Mouse (Mus musculus) G1E (cell line): ENCODE data around the gene Arcn1. TPM values are rescaled to one million over a fixed set of nuclear protein-coding genes. Genes with fewer than 3 reads are reported as not detected.

Experiments
- ATAC-seq: 2 replicates; pipeline ENCODE4 v1.8.0; 2016; ENCODE audit warnings: mild to moderate bottlenecking; ENCODE audit not compliant: insufficient number of reproducible peaks, poor library complexity, low FRiP score, severe bottlenecking; ENCODE audit errors: extremely low read depth
- DNase-seq: peaks from one replicate; pipeline ENCODE4 v3.0.0; 2012; ENCODE audit warnings: low spot score
- H3K27me3 ChIP-seq: 2 replicates; pipeline ENCODE4 v1.6.1; 2012; ENCODE audit warnings: mild to moderate bottlenecking, low read length, inconsistent platforms; ENCODE audit not compliant: insufficient read depth
- H3K36me3 ChIP-seq: replicated peaks from 2 replicates; pipeline ENCODE3; 2012; ENCODE audit warnings: mild to moderate bottlenecking, inconsistent platforms
- H3K4me1 ChIP-seq: 2 replicates; pipeline ENCODE4 v1.6.1; 2012; ENCODE audit warnings: low read depth, low read length, inconsistent platforms, mixed read lengths; ENCODE audit not compliant: insufficient read depth
- H3K4me3 ChIP-seq: 2 replicates; pipeline ENCODE4 v1.5.1; 2012; ENCODE audit warnings: low read depth, mild to moderate bottlenecking, inconsistent platforms, low read length, moderate library complexity, mixed read lengths
- H3K9me3 ChIP-seq: replicated peaks from 2 replicates; pipeline ENCODE4 v1.6.1; 2012; ENCODE audit warnings: inconsistent platforms
- CTCF ChIP-seq: IDR thresholded peaks from 2 replicates; pipeline ENCODE4 v1.5.1; 2012; ENCODE audit warnings: low read depth, low read length, inconsistent platforms, mixed read lengths
- GATA1 ChIP-seq: IDR thresholded peaks from 2 replicates; pipeline ENCODE4 v1.6.1; 2012; ENCODE audit warnings: borderline replicate concordance, low read length, inconsistent platforms, mixed read lengths
- GATA2 ChIP-seq: IDR thresholded peaks from 2 replicates; pipeline ENCODE4 v1.6.1; 2012; ENCODE audit warnings: low read depth, low read length, inconsistent platforms, borderline replicate concordance
- POLR2AphosphoS5 ChIP-seq: IDR thresholded peaks from 2 replicates; pipeline ENCODE4 v1.6.1; 2012; ENCODE audit warnings: low read depth, low read length, inconsistent platforms; ENCODE audit not compliant: insufficient replicate concordance
- TAL1 ChIP-seq: conservative IDR thresholded peaks from 2 replicates; pipeline ENCODE4 v1.6.1; 2012; ENCODE audit warnings: low read depth, low read length, inconsistent platforms, mixed read lengths
- polyA plus RNA-seq: library from polyadenylated mRNA; stranded (reverse); fragments of >175 nt; gene quantifications from 2 replicates; pipeline ENCODE4 v1.2.3, GENCODE M21; 2012
- total RNA-seq, 2 experiments: library from RNA; stranded (forward) in 1 of 2; stranded (reverse) in 1 of 2; fragments of 200-1000 nt in 1 of 2; fragments of >200 nt in 1 of 2; fragmentation: Nextera tagmentation in 1 of 2; gene quantifications; 2 replicates each; pipeline ENCODE4 v1.2.3; 2014 to 2017

Gene Arcn1
- total and polyA plus RNA-seq, 3 experiments, result 16.7 to 239 (median 134) TPM

DNA sequence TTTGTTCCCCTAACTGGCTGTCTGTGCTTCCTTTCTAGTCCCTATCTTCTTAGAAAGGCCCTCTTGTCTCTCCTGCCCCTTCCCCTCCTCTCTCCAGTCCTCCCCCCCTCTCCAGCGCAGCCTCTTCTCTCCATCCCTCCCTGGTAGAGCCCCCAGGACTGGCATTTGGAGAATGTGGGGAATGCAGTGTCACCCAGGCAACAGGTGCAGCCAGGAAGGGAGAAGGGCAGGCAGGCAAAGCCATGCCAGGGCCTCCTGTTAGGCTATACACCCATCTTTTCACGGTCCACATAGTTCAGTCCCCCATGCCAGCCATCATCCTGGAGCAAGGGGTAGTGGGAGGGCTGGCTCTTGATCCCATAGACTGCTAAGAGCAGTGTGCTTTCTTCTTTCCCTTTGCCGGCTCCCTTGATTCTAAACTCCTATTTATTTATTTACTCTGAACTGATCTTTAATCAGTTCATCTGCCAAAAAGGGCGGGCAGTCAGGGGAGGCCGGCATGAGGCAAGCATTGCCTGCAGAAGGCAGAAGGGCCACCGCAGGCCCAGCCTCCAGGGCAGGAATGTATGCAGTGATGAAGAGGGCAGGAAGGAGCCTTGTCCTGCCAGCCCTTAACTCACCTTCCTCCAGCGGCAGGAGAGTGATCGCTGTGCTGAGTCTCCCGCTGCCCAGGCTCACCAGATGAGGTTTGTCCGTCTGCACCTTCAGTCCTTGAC is 41.1 kb downstream of the Arcn1 start:
- Histone ChIP-seq H3K4me1 (peaks cover 34% of the 10 kb centered on the region), H3K4me3 (no peak overlapping the region), H3K36me3 (no peaks in the 10 kb centered on the region), H3K27me3 (peaks cover 71% of the 10 kb centered on the region), H3K9me3 (no peaks in the 10 kb centered on the region)
- DNase-seq (no peak), ATAC-seq (no peak)
- no peak for TF ChIP-seq CTCF
- no peak for TF ChIP-seq GATA1
- TF ChIP-seq POLR2AphosphoS5, result no peak
- no peak for TF ChIP-seq GATA2
- no peak for TF ChIP-seq TAL1

DNA sequence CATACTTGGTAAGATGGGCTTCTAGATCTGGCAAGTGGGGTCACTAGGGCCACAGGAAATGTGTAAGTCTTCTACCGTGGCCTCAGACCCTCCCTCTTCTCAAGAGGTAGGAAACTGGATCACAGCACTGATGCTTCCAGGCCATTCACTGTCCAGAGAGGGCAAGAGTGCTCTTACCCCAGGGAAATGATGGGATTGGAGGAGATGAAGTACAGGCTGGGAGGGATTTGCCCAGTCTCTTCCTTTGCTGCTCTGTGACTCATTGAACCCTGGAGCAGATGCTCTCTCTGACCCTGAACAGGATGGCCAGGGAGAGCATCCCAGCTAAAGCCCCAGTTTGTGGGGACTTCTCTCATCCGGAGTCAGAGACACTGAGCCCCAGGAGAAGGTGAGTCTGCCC is 43.0 kb downstream of the Arcn1 start:
- DNase-seq (no peak), ATAC-seq (no peak)
- H3K4me1 ChIP-seq, result peaks cover 44% of the 10 kb centered on the region
- TF ChIP-seq CTCF (no peak), TAL1 (no peak), POLR2AphosphoS5 (no peak), GATA1 (no peak), GATA2 (no peak)
- H3K36me3 ChIP-seq, result no peaks in the 10 kb centered on the region
- peaks cover 89% of the 10 kb centered on the region for H3K27me3 ChIP-seq
- no peaks in the 10 kb centered on the region for H3K9me3 ChIP-seq
- H3K4me3 ChIP-seq, result no peak overlapping the region

DNA sequence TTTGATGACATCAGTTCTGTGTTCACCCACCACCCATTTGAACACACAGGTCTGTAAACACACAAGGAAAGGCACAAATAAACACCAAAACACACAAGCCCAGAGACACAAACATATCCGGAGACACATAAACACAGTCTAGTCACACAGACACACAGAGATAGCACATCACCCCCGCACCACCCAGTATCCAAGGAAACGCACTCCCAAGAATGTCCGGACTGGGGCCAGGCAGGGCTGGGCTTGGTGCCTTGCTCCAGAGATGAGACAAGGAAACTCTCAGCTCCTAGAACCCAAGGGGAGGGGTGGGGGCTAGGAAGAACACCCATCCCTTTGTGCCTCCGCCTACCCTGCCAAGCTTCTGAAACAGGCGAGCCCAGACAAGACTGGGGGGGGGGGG is 43.4 kb downstream of the Arcn1 start:
- no peaks in the 10 kb centered on the region for H3K36me3 ChIP-seq
- no peak for TF ChIP-seq GATA1
- no peak for TF ChIP-seq CTCF
- no peak for TF ChIP-seq GATA2
- TF ChIP-seq TAL1, result no peak
- TF ChIP-seq POLR2AphosphoS5, result no peak
- no peak overlapping the region for H3K4me3 ChIP-seq
- peaks cover 48% of the 10 kb centered on the region for H3K4me1 ChIP-seq
- peaks cover 93% of the 10 kb centered on the region for H3K27me3 ChIP-seq
- no peak for ATAC-seq
- no peak for DNase-seq
- no peaks in the 10 kb centered on the region for H3K9me3 ChIP-seq

DNA sequence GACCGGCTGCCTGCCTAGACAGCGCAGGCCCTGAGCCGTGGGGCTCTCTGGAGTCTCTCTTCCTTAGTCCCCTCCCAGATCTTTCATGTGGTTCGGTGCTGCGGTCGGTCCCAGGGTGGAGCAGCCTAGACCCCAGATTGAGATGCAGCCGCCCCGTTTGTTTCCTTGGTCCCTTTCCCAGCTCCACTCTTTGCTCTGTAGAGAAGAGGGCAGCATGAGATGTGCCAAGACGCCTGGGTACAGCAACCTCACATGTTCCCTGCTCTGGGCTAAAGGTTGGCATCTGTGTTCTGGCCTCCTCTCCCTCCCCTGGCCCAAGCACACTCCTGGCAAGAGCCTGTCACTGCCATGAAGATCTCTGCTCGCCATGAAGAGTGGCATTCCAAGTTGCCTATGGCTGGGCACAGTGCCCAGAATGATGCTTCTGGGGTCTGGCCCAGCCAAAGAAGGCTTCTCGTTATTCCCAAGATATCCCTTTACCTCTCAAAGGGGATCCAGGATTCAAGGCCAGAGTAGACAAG is 44.1 kb downstream of the Arcn1 start:
- H3K9me3 ChIP-seq, result no peaks in the 10 kb centered on the region
- no peak overlapping the region for H3K4me3 ChIP-seq
- peaks cover 52% of the 10 kb centered on the region for H3K4me1 ChIP-seq
- TF ChIP-seq TAL1 (no peak), CTCF (no peak), GATA2 (no peak), GATA1 (no peak), POLR2AphosphoS5 (no peak)
- ATAC-seq, result no peak
- H3K36me3 ChIP-seq, result no peaks in the 10 kb centered on the region
- DNase-seq, result no peak
- H3K27me3 ChIP-seq, result peaks cover 90% of the 10 kb centered on the region

DNA sequence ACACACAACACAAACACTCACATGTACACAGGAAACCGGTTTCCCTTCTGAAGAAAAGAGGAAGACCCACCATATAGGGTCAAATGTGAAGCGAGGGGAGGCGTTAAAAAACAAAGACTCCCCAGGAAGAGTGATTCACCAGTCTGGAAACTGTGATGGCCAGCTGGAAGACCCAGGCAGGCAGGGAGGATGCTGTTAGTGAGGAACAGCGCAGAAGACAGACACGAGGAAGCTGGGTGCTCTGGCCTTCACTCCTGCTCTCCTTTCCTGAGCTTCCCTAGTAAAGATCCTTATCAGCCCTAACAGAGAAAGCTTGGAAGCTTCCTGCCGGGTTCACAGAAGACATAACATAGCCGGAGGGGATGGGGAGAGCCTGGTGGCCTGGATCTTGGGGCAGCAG is 44.6 kb downstream of the Arcn1 start:
- TF ChIP-seq GATA2 (no peak), CTCF (no peak), POLR2AphosphoS5 (no peak)
- Histone ChIP-seq H3K4me3 (no peak overlapping the region), H3K36me3 (no peaks in the 10 kb centered on the region), H3K27me3 (peaks cover 88% of the 10 kb centered on the region), H3K9me3 (no peaks in the 10 kb centered on the region), H3K4me1 (peaks cover 54% of the 10 kb centered on the region)
- ATAC-seq (no peak), DNase-seq (no peak)

DNA sequence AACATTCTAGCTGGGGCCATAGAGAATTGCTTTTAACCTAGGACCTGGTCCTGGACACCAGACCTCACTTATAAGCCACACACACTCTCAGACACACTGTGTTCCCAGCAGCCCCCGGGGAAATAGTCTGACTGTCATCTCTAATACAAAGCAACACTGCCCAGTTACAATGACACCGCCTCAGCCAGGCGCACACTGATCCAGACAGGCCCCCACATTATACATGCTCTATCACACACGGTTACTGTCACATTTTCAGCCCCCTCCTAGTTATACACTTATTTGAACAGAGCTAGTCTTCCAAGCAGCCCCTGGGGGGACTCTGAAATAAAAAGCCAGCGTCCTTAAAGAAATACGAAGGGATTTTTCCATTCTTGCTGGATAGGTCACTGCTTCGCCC is 45.1 kb downstream of the Arcn1 start:
- H3K27me3 ChIP-seq, result peaks cover 88% of the 10 kb centered on the region
- TF ChIP-seq GATA1 (no peak), TAL1 (no peak), POLR2AphosphoS5 (no peak), CTCF (no peak), GATA2 (no peak)
- H3K4me3 ChIP-seq, result no peak overlapping the region
- ATAC-seq, result no peak
- peaks cover 58% of the 10 kb centered on the region for H3K4me1 ChIP-seq
- no peak for DNase-seq
- no peaks in the 10 kb centered on the region for H3K36me3 ChIP-seq
- H3K9me3 ChIP-seq, result no peaks in the 10 kb centered on the region

DNA sequence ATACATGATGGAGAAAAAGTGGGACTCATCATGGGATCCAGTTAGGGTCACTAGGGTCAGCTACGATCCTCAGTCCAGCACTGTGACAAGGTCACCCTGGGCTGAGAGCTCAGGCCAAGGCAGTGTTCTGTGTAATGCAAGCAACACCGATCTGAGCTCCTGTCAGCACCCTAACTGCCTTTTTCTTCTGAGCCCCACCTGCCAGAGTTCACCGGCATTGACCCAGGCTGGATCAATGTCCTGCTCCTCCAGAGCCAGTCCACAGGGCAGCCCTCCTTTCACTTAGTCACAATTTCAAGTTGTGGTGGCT is 45.8 kb downstream of the Arcn1 start:
- Histone ChIP-seq H3K36me3 (no peaks in the 10 kb centered on the region), H3K27me3 (peaks cover 81% of the 10 kb centered on the region), H3K9me3 (no peaks in the 10 kb centered on the region), H3K4me3 (no peak overlapping the region), H3K4me1 (peaks cover 64% of the 10 kb centered on the region)
- TF ChIP-seq CTCF, result no peak
- ATAC-seq (no peak), DNase-seq (no peak)
